8 mouse cellular contexts compared by ENCODE assay signal in genomic region chr11:81612798-81613540, GRCm38 (mm10).
DNase-seq lines count a peak whose midpoint lies in the region; ATAC-seq and TF ChIP-seq lines count a peak whose summit lies in the region.

No protein-coding gene starts in this region.

- peak overlapping the region; percentile 31 for H3K4me3 ChIP-seq in embryonic facial prominence, embryonic 13.5 days
- peak overlapping the region; percentile 29 for H3K4me3 ChIP-seq in limb, embryonic 12.5 days (replicated peaks)
- peak overlapping the region; percentile 32 for H3K4me3 ChIP-seq in midbrain, embryonic 16.5 days (ENCODE audit: low read depth, low read length)
- H3K4me3 ChIP-seq in spleen, adult 2 months (ENCODE audit: extremely low read depth, insufficient read depth, insufficient read length) = no peak overlapping the region

- no peaks in the 10 kb centered on the region for H3K36me3 ChIP-seq in embryonic facial prominence, embryonic 13.5 days
- H3K36me3 ChIP-seq in limb, embryonic 12.5 days = no peaks in the 10 kb centered on the region
- H3K36me3 ChIP-seq in midbrain, embryonic 16.5 days (ENCODE audit: control insufficient read depth, insufficient read depth, low read length) = no peaks in the 10 kb centered on the region
- no peaks in the 10 kb centered on the region for H3K36me3 ChIP-seq in spleen, adult 2 months (ENCODE audit: control insufficient read depth, insufficient read depth, low read length)

- peaks cover 24% of the 10 kb centered on the region for H3K27me3 ChIP-seq in embryonic facial prominence, embryonic 13.5 days
- H3K27me3 ChIP-seq in limb, embryonic 12.5 days = peaks cover 37% of the 10 kb centered on the region
- H3K27me3 ChIP-seq in midbrain, embryonic 16.5 days (ENCODE audit: control insufficient read depth, insufficient read depth, low read depth, low read length) = 0 out of 2 replicates have a peak, but pooled peaks cover 2% of the 10 kb centered on the region
- H3K27me3 ChIP-seq in spleen, adult 2 months (ENCODE audit: control insufficient read depth, insufficient read depth, low read length) = 0 out of 2 replicates have a peak, but pooled peaks cover 1% of the 10 kb centered on the region

- 1% methylated on average over 17 of the region's 17 CpGs for WGBS in embryonic facial prominence, embryonic 13.5 days
- 2% methylated on average over 17 of the region's 17 CpGs for WGBS in limb, embryonic 12.5 days
- WGBS in midbrain, embryonic 16.5 days = 0% methylated on average over 17 of the region's 17 CpGs
- 10% methylated on average over 17 of the region's 17 CpGs for WGBS in spleen, adult 2 months

- H3K9me3 ChIP-seq in embryonic facial prominence, embryonic 13.5 days = no peaks in the 10 kb centered on the region
- no peaks in the 10 kb centered on the region for H3K9me3 ChIP-seq in limb, embryonic 12.5 days
- H3K9me3 ChIP-seq in midbrain, embryonic 16.5 days (replicated peaks; ENCODE audit: control insufficient read depth, low read length, poor library complexity, severe bottlenecking) = no peaks in the 10 kb centered on the region

- no peak overlapping the region for H3K27ac ChIP-seq in embryonic facial prominence, embryonic 13.5 days
- H3K27ac ChIP-seq in limb, embryonic 12.5 days = no peak overlapping the region
- H3K27ac ChIP-seq in midbrain, embryonic 16.5 days (ENCODE audit: low read length) = peak overlapping the region; percentile 83
- no peak overlapping the region for H3K27ac ChIP-seq in spleen, adult 2 months (ENCODE audit: insufficient read depth, low read length)

- DNase-seq in 3T3-L1 (ENCODE audit: low read depth, low spot score) = peak; percentile 86
- DNase-seq in adrenal gland, postnatal 4 days (ENCODE audit: low spot score in 2 of 2) = peak; percentile 38 to 53
- DNase-seq in heart, adult 9 months (ENCODE audit: low spot score in 2 of 2) = peak; percentile 19 to 68
- peak; percentile 85 for DNase-seq in kidney, adult 9 months
- peak; percentile 14 to 45 for DNase-seq in spleen, adult 2 months (ENCODE audit: low read depth in 1 of 2, low spot score in 2 of 2)

- peak overlapping the region; percentile 40; the same call in 1 of the 2 replicates for H3K9ac ChIP-seq in embryonic facial prominence, embryonic 13.5 days
- H3K9ac ChIP-seq in limb, embryonic 12.5 days (replicated peaks) = no peak overlapping the region
- peak overlapping the region; percentile 55 for H3K9ac ChIP-seq in midbrain, embryonic 16.5 days (ENCODE audit: low read depth, low read length)

- peak overlapping the region; percentile 60 for H3K4me2 ChIP-seq in embryonic facial prominence, embryonic 13.5 days
- H3K4me2 ChIP-seq in limb, embryonic 12.5 days = peak overlapping the region; percentile 57
- peak overlapping the region; percentile 57 for H3K4me2 ChIP-seq in midbrain, embryonic 16.5 days (ENCODE audit: low read length)

- no peak for TF ChIP-seq POLR2A in spleen, adult 2 months (IDR thresholded peaks at IDR 0.05; ENCODE audit: low read depth, low read length)

- H3K4me1 ChIP-seq in embryonic facial prominence, embryonic 13.5 days = peaks cover 17% of the 10 kb centered on the region
- H3K4me1 ChIP-seq in limb, embryonic 12.5 days (replicated peaks) = peaks cover 20% of the 10 kb centered on the region
- H3K4me1 ChIP-seq in midbrain, embryonic 16.5 days (ENCODE audit: control insufficient read depth, insufficient read depth, low read length) = peaks cover 26% of the 10 kb centered on the region
- H3K4me1 ChIP-seq in spleen, adult 2 months (ENCODE audit: control insufficient read depth, insufficient read depth, insufficient read length) = no peaks in the 10 kb centered on the region

- no peak for ATAC-seq in embryonic facial prominence, embryonic 13.5 days (ENCODE audit: insufficient number of reproducible peaks, insufficient read depth, low FRiP score, low TSS enrichment, low read depth)
- ATAC-seq in limb, embryonic 12.5 days (ENCODE audit: insufficient number of reproducible peaks, insufficient read depth, low FRiP score, low TSS enrichment, low read depth) = no peak
- peak; percentile 87 for ATAC-seq in midbrain, embryonic 16.5 days

- peak; percentile 49; the same call in 1 of the 2 replicates for TF ChIP-seq CTCF in spleen, adult 2 months (IDR thresholded peaks at IDR 0.05; ENCODE audit: extremely low read depth, insufficient read depth, insufficient read length, insufficient replicate concordance)

Comparison
In these comparisons a context has a peak if more than half of its experiments do, and no peak if none do; other contexts are left out.
1. DNase-seq: peak in every context shown above with its lines; median percentile 86 in 3T3-L1; 85 in kidney, adult 9 months; 46 in adrenal gland, postnatal 4 days; 44 in heart, adult 9 months; 30 in spleen, adult 2 months.